Mouse (Mus musculus) liver, adult 2 months (tissue): Measurements from ENCODE around the gene Mob2.

Experiments used
- CTCF ChIP-seq: fragments of 200-500 bp; IDR thresholded peaks from 2 replicates; pipeline ENCODE4 v1.5.1; 2011; ENCODE audit warnings: low read depth, low read length, control low read depth
- POLR2A ChIP-seq: fragments of 200-500 bp; IDR thresholded peaks from 2 replicates; pipeline ENCODE4 v1.6.1; 2011; ENCODE audit warnings: low read length, control low read depth; ENCODE audit not compliant: insufficient read depth; ENCODE audit errors: extremely low read depth

DNA sequence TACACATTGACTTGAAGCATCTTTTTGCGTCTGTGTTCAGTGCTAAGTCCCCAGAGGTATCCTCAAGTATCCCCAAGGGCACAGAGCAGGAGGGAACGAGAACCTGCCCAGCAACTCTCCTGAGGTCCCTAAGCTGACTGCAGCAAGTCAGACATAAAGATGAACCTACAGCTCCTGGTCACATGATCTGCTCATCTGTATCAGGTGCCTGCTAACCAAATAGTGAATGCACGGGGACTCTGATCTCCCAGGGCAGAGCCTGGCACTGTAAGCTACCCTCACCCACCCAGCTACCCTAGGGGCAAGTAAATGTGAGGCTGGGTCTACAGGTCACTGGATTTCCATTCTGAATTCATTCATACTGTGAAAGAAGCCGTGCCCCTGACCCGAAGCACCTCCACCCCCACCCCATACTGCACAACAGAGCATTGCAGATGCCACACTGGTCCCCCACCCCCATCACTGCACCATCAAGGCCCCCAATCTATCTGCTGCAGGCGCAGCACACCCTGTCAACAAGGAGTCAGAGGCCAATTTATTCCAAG is 32.9 kb upstream of the Mob2 start:
- no peak for TF ChIP-seq CTCF
- TF ChIP-seq POLR2A: no peak
